Mouse (Mus musculus) forelimb bud, embryonic 11.5 days (tissue): ENCODE results near the gene Nptxr.
"Not testable (repeated sequence)": the region's sequence is repeated elsewhere in the genome, so short reads cannot be mapped to it uniquely, and the experiment has no call there.

ENCODE experiments used
- DNase-seq: peaks from one replicate; pipeline ENCODE4 v3.0.0-alpha.2; 2012; ENCODE audit warnings: low read depth, low spot score

The Nptxr gene

DNA sequence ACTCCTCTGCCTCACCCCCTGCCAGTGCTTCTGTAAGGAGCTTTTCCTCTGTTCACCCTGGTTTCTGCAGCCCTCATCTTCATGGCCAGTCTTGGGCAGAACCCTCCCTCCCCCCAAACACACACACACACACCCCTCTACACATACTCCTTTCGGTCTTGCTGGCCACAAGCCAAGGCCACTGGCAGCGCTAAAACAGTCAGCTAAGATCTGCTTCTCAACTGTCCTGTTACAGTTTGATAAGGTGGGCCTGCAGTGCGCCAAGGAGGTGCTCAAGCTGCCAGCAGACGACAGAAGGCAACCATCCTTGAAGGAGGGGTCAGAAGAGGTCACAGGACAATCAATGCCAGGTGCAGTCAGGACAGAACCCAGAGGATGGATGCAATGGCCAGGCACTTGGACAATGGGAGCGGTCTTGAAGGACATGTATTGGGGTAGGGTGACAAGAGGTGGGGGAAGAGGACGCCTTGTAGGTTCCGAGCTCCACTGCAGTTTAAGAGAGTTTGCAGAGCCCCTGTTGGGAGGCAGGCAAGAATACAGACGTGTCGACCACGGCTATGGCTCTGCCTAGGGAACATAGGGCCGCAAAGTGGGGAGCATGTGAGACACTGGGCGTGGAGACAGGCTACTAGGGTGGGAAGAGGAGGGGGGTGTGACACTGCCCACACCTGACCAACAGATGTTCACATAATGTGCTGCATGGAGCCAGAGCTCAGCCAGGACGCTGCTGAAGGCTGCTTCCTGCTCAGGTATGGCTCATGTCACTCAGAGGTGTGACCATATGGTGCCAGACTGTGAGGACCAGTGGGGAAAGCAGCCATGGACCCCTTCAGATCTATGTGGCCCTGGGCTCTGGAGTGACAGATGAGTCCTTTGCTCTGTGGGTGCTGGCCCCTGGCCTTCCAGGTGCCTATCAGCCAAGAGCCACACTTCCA lies 18.0 kb upstream of the Nptxr start:
- no peak for DNase-seq

DNA sequence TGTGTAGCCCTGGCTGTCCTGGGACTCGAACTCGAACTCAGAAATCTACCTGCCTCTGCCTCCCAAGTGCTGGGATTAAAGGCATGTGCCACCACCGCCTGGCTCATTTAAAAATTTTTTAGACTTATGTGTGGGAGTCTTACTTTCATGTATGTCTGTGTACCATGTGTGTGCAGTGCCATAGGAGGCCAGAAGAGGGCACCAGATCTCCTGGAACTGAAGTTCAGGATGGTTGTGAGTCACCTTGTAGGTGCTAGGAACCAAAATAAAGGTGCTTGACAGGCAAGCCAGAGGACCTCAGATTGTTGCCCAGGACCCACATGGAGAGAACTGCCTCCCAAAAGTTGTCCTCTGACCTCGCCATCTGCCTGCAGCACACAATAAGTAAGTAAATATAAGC lies 13.8 kb upstream of the Nptxr start:
- no peak for DNase-seq

DNA sequence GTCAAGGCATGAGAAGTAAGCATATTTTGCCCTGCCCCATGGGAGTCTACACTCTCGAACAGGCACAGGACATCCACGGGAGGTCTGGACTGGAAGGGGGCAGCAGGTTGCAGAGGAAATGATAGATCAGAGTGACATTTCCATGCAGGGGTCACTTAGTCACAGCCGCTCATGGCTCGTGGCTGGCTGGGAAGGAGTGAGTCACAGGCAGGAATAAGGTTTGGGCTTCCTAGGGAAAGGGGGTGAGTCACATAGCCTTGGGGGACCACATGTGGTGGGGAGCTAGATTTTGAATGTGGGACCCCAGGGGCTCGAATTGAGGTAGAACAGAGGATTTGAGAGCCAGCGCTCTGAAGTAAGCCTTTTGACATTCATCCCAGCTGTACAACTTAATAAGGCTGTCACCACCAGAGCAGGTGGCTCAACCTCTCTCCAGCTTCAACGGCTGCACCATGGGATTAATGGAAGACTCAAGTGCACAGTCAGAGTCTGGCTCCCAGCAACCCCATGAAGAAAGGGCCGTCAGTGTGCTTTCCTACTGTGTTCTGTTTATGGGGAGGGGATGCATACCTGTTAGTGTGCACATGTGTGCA lies 9.2 kb upstream of the Nptxr start:
- no peak for DNase-seq

DNA sequence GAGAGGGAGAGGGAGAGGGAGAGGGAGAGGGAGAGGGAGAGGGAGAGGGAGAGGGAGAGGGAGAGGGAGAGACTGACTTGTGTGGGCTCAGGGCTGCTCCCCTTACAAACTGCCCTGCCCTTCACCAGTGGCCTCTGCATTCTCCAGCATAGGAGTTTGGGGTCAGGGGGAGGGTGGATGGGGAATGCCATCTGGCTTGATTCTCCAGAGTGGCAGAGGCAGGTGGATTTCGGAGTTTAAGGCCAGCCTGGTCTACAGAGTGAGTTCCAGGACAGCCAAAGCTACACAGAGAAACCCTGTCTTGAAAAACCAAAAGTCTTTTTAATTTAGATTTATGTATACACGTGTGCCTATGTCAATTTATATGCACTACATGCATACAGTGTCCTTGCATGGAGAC lies 8.3 kb upstream of the Nptxr start:
- not testable (repeated sequence) for DNase-seq

DNA sequence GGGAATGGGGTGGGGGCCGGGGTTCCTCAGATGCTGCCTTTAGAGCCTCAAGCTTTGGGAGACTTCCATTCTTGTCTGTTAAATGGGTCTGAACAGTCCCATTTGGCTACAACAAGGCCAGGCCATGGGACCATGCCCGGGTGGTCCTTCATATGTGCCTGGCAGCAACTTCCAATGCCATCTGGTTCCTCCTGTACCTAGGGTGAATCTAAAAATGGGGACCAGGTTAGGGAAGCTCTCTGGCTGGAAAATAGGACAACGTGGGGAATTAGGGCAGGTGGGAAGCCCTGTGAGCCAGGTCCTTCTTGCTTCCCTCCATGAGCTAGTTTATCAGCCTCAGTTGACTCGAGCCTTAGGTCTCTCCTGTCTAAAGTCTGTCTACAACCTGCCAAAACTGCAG lies 6.4 kb upstream of the Nptxr start:
- DNase-seq: no peak

DNA sequence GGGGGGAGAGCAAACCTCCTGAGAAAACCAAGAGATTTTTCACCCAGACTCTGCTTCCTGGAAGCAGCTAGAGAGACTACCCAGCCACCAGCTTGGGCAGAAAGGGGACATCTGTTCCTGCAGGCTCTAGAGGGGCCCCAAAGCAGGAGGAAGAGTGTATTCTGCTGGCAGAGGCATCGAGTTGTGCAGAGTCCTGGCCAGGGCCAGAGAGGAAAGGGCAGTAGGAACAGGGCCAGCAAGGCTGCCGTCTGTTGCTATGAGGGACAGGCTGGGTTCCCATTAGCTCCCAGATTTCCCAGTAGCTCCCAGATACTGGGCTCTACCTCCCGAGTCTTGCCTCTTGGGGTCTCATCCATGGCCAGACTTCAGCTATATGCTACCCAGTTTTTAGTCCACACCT lies 5.5 kb upstream of the Nptxr start:
- no peak for DNase-seq

DNA sequence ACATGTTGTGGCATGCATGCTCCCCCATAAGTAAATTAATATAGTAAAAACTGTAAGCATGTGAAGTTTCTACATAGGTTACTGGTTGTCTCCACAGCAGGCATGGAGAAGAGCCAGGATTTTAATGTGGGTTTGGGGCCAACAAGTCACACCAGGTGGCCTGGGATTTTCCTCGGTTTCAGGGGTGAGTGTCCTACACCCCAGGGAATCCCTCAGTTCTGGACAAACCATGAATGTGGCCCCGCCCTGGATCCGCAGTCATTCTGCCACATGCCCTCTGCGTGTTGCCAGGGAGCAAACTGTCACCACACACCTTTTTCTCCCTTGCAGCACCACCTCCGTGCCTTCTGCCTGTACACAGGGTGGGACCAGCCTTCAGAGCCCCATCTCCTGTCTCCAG lies 4.1 kb upstream of the Nptxr start:
- no peak for DNase-seq

DNA sequence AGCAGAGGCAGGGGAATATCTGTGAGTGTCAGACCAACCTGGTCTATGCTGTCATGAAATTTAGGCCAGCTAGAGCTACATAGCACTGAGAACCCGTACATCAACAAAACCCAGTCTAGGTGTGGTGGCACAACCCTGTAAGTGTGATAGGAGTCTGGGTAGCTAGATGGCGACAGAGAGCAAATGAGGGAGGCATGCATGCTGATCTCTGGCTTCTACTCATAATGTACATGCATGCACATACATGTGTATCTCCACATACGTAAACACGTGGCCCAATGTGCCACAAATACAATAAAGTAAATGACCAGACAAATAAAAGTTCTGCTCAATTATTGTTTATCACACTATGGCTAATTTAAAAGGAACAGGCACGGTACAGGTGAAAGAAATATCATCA lies 3.5 kb upstream of the Nptxr start:
- DNase-seq: peak; percentile 56

DNA sequence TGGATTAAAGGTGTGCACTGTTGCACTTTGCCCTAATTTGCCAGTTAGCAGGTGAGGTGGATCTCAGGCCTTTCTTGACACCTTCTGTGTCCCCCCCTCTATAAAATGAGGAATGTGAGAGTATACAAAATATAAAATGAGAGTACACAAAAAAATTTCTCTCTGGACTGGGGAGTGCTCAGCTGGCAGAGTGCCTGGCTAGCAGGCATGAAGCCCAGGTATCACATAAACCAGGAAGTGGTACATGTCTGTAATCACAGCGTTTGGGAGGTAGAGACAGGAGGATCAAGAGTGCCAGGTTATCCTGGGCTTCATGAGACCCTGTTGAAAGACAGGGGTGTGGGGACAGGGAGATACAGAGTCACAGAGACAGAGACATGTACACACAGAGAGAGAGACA lies 2.5 kb upstream of the Nptxr start:
- DNase-seq: no peak

DNA sequence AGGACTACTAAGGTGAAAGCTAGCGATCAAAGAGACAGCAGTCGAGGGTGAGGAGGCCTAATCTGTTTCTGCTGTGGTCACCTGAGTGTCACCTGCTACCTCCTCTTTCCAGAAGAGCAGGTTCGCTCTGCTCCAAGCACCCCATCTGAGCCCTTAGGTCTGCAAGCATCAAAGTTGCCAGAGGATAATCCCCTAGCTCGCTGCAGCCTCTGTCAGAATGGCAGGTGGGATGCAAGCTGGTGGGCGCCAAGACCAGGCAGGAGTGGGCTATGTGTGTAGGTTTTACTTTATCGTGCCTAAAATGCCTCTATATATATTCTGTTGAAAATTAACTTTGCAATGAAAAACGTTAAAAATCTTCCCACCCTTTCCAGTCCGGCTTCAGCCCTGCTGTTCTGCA lies 680 bp upstream of the Nptxr start:
- DNase-seq: no peak

DNA sequence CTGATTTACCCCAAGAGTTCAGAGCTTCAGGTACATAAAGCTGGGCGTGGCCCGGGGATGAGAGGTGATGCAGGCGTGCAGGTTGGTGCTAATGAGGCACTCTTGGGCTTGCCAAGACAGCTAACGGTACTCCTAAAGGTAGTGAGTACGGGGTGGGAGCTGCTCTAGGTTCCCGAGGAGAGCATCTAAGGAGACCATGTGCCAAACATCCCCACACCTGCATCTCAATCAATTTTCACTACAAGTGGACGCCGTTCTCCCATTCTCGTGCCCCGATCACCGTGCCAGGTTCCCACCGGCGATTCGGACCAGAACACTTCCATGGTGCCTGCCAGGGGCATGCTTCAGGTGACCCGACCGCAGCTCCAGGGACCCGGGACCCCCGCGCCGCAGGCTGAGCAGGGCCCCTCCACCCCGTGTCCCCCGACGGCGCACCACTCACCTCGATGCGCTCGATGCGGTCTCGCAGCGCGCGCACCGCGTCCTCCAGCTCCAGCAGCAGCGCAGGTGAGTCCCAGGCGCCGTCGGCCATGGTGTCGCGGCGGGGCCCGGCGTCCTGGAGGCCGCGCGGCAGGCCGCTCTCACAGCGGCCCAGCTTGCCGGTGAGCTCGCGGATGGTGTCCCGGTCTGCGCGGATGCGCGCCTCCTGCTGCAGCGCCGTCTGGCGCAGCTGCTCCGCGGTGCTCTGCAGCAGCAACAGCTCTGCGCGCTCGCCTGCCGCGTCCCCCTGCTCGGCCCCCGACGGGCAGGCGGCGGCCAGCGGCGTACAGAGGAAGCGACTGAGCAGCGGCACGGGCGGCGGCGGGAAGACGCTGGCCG lies 824 bp downstream of the Nptxr start:
- no peak for DNase-seq

DNA sequence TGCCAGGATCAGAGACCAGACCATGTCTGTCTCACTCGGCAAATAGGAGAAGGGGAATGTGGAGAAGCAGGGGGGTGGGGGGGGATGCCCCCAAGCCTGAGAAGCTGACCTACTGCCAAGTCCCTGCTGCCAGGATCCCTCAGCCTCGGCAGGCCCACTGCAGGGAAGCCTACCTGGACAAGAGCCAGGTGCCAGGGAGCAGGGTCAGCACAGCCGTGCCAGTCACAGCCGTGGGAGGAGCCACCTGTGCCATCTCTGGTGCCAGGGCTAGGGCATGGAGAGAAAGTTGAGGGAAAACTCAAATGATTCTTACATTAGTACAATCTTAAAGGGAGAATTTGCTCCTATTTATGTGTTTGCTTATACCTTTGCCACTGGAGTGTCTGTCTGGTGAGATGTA lies 2.3 kb downstream of the Nptxr start:
- no peak for DNase-seq

DNA sequence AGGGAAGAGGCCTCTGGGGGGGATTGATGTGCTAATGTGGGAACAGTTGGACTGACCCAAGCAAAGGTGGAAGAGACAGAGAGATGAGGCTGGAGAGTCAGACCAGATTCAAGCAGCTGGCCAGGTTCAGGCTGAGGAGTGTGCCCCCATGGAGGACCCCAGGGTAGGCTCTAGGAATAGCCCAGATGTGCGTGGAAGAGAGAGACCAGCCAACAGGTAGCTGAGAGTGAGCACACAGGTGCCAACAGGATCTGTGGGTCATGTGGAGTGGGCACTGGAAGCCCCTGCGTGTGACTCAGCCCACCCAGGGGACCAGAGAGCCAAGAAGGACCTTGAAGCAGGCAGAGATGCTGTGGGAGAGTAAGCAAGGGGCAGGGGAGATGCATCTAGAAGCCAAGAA lies 2.9 kb downstream of the Nptxr start:
- DNase-seq: no peak

DNA sequence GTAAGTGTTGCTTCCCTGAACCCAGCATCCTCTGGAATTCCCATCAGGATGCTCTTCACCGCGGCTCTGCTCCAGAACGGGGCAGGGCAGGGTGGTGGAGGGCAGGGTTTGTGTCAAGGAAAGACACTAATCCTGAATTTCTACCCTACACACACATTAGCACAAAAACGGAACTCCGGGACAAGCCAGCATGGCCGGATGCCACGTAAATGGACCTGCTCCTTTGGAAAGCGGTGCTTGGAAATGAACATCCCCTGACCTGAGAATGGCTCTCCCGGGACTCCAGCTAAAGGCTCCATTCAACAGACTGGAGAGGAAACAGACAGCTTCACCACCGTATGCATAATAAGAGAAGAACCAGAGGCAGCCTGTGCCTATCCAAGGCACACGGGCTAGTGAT lies 3.9 kb downstream of the Nptxr start:
- DNase-seq: no peak

DNA sequence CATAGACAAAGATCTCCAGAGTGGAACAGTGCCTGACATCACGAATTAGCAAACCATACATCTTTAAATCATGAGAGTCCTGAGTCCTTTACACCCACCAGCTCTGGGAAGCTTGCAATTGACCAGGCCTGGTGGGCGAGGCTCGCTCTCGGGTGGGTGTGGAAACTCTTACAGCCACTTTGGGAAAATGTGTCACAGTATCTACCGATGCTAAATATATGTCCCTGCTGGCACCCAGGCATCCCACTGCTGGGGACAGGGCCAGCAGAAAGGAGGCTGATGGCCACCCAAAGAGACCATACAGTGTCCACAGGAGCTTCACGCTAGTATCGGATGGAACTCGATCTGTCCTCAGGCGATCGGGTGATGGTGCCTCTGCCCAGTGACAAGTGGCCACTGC lies 6.0 kb downstream of the Nptxr start:
- DNase-seq: no peak

DNA sequence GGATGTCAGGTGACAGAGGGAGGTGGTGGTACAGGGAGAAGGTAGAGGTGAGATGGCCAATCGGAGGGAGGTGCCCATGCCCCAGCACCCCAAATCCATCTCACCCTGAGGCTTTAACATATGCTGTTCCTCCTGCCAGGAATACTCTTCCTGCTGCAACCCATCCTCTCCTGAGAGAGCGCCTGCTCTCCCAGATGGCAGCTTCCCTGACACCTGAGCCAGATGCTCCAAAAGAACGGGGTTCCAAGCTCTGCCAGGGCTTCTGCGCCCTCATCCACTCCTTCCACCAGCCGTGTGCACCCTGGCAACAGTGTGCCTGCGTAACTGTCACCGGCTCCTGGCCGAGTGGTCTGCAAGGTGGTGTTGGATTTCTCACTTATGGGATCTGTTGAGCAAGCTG lies 6.9 kb downstream of the Nptxr start:
- no peak for DNase-seq

DNA sequence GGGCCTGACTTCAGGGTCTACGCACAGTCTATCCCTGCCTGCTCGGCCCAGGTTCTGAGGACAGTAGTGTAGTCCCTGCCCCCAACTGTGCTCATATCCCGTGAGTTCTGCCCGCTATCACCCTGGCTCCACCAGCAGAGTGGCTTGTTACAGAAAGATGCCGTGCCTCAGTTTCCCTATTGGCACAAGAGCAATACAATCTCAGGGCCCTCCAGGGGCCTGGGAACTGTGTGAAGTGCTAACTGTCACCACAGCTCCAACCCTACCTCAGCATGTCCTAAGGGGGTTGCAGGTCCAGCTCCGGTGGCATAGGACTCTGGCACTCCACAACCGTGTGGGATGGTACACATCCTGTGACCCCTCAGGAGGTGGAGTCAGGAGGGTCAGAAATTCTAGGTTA lies 7.5 kb downstream of the Nptxr start:
- no peak for DNase-seq

DNA sequence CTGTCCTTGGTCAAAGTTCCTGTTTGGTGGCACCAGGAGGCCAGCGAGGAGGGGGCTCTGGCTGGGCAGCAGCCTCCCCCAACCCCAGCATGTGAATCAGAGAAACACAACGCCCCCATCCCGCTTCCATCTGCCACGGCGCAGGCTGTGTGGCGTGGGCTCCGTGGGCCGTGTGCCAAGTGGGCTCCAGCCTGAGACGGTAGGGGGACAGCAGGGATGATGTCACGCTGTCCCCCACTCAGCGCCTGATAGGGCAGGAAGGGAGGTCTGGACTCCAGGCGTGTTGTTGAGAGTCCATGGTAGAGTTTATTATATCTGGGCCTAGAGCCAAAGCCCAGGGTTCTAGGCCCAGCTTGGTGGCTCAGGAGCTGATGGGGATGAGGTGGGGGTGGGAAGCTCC lies 8.3 kb downstream of the Nptxr start:
- no peak for DNase-seq

DNA sequence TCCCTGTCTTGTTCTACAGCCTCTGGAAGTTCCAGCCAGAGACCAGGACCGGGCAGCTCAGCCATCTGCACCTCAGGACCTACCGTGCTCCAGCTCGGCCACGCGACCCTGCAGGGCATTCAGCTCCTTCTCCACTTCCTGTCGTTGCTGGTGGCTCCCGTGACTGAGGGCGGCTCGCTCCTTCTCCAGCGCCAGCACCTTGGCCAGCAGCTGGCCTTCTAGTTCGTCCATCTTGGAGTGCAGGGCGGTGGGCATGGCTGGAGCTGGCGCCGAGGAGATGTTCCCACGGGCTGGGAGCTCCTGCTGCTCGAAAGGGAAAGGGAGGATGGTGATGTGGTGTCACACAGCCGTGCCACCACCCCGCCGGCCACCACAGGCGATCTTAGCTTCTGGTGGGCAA lies 10.4 kb downstream of the Nptxr start:
- DNase-seq: no peak

DNA sequence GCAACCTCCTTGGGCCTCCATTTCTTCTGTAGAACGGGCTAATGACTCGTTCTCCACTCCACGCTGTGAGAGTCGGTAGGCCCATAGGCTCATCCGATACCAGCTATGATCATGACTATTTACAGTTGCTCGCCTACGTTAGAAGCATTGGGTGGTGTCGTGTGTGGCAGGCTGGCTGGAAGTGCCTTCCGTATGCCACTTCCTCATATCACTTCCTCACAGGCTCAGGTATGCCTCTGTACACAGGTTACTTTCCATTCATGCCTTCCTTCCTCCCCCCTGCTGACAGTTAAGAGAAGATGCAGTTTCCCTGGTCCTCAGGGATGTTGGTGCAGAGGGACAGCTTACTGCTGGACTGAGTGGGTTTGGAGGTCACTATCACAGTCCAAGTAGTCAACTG lies 11.5 kb downstream of the Nptxr start:
- DNase-seq: no peak

DNA sequence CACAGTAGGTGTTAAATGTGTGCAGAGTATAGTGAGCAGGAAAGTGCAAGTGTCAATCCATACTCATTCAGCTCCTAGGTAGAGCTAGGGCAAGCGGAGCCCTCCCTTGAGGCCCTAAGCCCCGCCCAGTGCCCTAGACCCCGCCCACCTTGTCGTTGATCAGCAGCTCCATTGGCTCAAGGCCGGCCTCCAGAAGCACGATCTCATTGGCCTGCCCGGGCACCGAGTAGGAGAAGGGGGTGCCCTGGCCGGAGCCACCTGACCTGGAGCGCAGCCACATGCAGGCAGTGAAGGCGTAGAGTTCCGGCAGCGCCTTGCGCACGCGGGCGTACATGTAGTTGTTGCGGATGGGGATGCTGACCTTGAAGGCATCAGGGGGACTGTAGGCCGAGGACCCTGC lies 12.1 kb downstream of the Nptxr start:
- no peak for DNase-seq

DNA sequence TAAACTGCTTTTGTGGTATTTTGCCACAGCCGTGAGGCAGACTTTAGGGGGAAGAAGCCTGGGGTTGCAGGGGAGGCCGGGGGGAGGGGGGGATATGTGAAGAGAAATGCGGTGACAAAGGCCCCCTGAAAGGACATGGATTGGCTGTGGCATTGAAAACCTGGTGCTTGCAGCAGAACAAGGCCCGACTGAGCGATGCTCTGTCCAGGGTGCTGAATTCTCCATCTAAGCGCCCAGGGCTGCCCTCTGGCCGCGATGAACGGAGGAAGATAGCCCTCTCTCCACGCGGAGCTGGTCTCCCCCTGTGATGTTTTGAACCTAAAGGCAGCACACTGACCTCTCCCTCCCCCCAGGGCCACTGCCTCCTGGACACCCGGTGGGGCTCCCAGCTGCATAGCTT lies 13.1 kb downstream of the Nptxr start:
- peak; percentile 89 for DNase-seq

DNA sequence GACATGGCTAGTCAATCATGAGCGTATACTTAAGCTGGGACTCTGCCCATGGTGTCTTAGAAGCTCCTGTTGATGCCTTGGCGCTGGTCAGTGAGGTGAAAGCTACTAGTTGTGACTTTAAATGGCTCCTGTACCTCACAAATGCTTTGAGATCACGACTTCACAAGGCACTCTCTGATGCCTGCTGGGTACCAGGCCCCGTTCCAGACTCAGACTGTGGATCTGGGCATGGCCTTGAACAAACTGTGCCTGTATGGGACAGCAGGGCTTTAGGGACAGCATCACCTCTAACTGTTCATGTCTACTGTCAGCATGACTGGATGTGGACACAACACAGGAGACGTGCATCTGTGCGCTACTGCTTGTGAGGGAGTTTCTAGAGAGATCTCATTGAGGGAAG lies 13.7 kb downstream of the Nptxr start:
- no peak for DNase-seq
